Mouse (Mus musculus) limb, embryonic 12.5 days (tissue): ENCODE measurements at regions not wholly inside any gene's neighbourhood (a gene's known extent, or its start where the extent isn't known, plus 50 kb on each side); places are given as distances from the start of the nearest gene placed in this dataset.

Experiments
- ATAC-seq: fragments of 200-750 bp; cut with Nextera tagmentation; 2 replicates; pipeline ENCODE4 v1.8.0; 2017; ENCODE audit warnings: low read depth, moderate TSS enrichment; ENCODE audit not compliant: insufficient number of reproducible peaks, insufficient read depth, low FRiP score, low TSS enrichment
- H3K27ac ChIP-seq: fragments of 300-500 bp; sonication (generic); 2 replicates; pipeline ENCODE4 v1.5.1; 2016; ENCODE audit warnings: mild to moderate bottlenecking, moderate library complexity
- H3K27me3 ChIP-seq: fragments of 300-500 bp; sonication (generic); 2 replicates; pipeline ENCODE4 v1.6.1; 2016; ENCODE audit warnings: mild to moderate bottlenecking, moderate library complexity
- H3K36me3 ChIP-seq: fragments of 300-500 bp; sonication (generic); 2 replicates; pipeline ENCODE4 v1.6.1; 2016; ENCODE audit warnings: mild to moderate bottlenecking, moderate library complexity
- H3K4me1 ChIP-seq: fragments of 300-500 bp; sonication (generic); replicated peaks from 2 replicates; pipeline ENCODE4 v1.6.1; 2016
- H3K4me2 ChIP-seq: fragments of 300-500 bp; sonication (generic); 2 replicates; pipeline ENCODE4 v1.6.1; 2016; ENCODE audit warnings: mild to moderate bottlenecking, moderate library complexity
- H3K4me3 ChIP-seq: fragments of 300-500 bp; sonication (generic); replicated peaks from 2 replicates; pipeline ENCODE4 v1.5.1; 2016; ENCODE audit warnings: mild to moderate bottlenecking
- H3K9ac ChIP-seq: fragments of 300-500 bp; sonication (generic); replicated peaks from 2 replicates; pipeline ENCODE4 v1.6.1; 2016; ENCODE audit warnings: mild to moderate bottlenecking, moderate library complexity
- H3K9me3 ChIP-seq: fragments of 300-500 bp; sonication (generic); 2 replicates; pipeline ENCODE4 v1.6.1; 2016; ENCODE audit warnings: mild to moderate bottlenecking, moderate library complexity
- WGBS: fragments of 180-500 bp; shearing (Covaris S2); methylation state at CpG from one replicate; pipeline ENCODE4 v1.1.7; 2016; 5-methylcytosine and 5-hydroxymethylcytosine counted together

- no peaks in the 10 kb centered on the region for H3K9me3 ChIP-seq
- no peaks in the 10 kb centered on the region for H3K4me1 ChIP-seq
- no peak overlapping the region for H3K4me3 ChIP-seq
- H3K27ac ChIP-seq, result no peak overlapping the region
- no peak overlapping the region for H3K4me2 ChIP-seq
- no peaks in the 10 kb centered on the region for H3K36me3 ChIP-seq
- H3K9ac ChIP-seq, result no peak overlapping the region
- no peak for ATAC-seq
- H3K27me3 ChIP-seq, result no peaks in the 10 kb centered on the region
These were observed 2650.2 kb downstream of the Gm37988 start for GRCm38 (mm10) chr1:7457895-7458294.

GRCm38 (mm10) chr1:7494096-7494495 lies 2686.4 kb downstream of the Gm37988 start:
- 92% methylated on average over 1 of the region's 1 CpGs for WGBS
- H3K36me3 ChIP-seq, result no peaks in the 10 kb centered on the region
- H3K4me2 ChIP-seq, result no peak overlapping the region
- no peak overlapping the region for H3K9ac ChIP-seq
- H3K9me3 ChIP-seq, result no peaks in the 10 kb centered on the region; the same call in 1 of the 2 replicates
- no peaks in the 10 kb centered on the region for H3K4me1 ChIP-seq
- no peaks in the 10 kb centered on the region for H3K27me3 ChIP-seq
- no peak for ATAC-seq
- no peak overlapping the region for H3K27ac ChIP-seq
- no peak overlapping the region for H3K4me3 ChIP-seq

- WGBS, result 53% methylated on average over 6 of the region's 6 CpGs
These were observed 2691.3 kb downstream of the Gm37988 start for GRCm38 (mm10) chr1:7499042-7499441.

GRCm38 (mm10) chr1:7502363-7502762 lies 2694.7 kb downstream of the Gm37988 start:
- 84% methylated on average over 2 of the region's 2 CpGs for WGBS
- Histone ChIP-seq H3K36me3 (no peaks in the 10 kb centered on the region), H3K4me3 (no peak overlapping the region), H3K27me3 (no peaks in the 10 kb centered on the region), H3K9me3 (no peaks in the 10 kb centered on the region), H3K27ac (no peak overlapping the region), H3K4me2 (no peak overlapping the region), H3K9ac (no peak overlapping the region), H3K4me1 (no peaks in the 10 kb centered on the region)
- ATAC-seq, result no peak

More at GRCm38 (mm10) chr1:7499042-7499441, 2691.3 kb downstream of the Gm37988 start:
- H3K9ac ChIP-seq, result no peak overlapping the region
- no peaks in the 10 kb centered on the region for H3K36me3 ChIP-seq
- no peaks in the 10 kb centered on the region; the same call in 1 of the 2 replicates for H3K9me3 ChIP-seq
- no peak overlapping the region for H3K4me3 ChIP-seq
- no peak overlapping the region for H3K4me2 ChIP-seq
- no peak for ATAC-seq
- no peaks in the 10 kb centered on the region for H3K27me3 ChIP-seq
- H3K4me1 ChIP-seq, result no peaks in the 10 kb centered on the region
- no peak overlapping the region for H3K27ac ChIP-seq

- H3K27ac ChIP-seq, result no peak overlapping the region
- no peaks in the 10 kb centered on the region for H3K27me3 ChIP-seq
- no peak overlapping the region for H3K4me2 ChIP-seq
- WGBS, result 67% methylated on average over 8 of the region's 8 CpGs
- H3K9ac ChIP-seq, result no peak overlapping the region
- no peak overlapping the region for H3K4me3 ChIP-seq
- no peak for ATAC-seq
- no peaks in the 10 kb centered on the region for H3K4me1 ChIP-seq
- no peaks in the 10 kb centered on the region for H3K9me3 ChIP-seq
- no peaks in the 10 kb centered on the region for H3K36me3 ChIP-seq
These were observed 2711.1 kb downstream of the Gm37988 start for GRCm38 (mm10) chr1:7518791-7519190.

- Histone ChIP-seq H3K9me3 (no peaks in the 10 kb centered on the region), H3K4me3 (no peak overlapping the region), H3K9ac (no peak overlapping the region), H3K4me1 (no peaks in the 10 kb centered on the region), H3K27ac (no peak overlapping the region), H3K36me3 (no peaks in the 10 kb centered on the region), H3K4me2 (no peak overlapping the region), H3K27me3 (no peaks in the 10 kb centered on the region)
- ATAC-seq, result no peak
These were observed 2725.8 kb downstream of the Gm37988 start for GRCm38 (mm10) chr1:7533506-7533905.

- Histone ChIP-seq H3K27ac (no peak overlapping the region), H3K36me3 (no peaks in the 10 kb centered on the region), H3K9me3 (no peaks in the 10 kb centered on the region), H3K4me1 (no peaks in the 10 kb centered on the region), H3K27me3 (no peaks in the 10 kb centered on the region), H3K4me2 (no peak overlapping the region), H3K4me3 (no peak overlapping the region), H3K9ac (no peak overlapping the region)
- ATAC-seq, result no peak
These were observed 2727.5 kb downstream of the Gm37988 start for GRCm38 (mm10) chr1:7535191-7535590.

GRCm38 (mm10) chr1:7543492-7543891 lies 2735.8 kb downstream of the Gm37988 start:
- Histone ChIP-seq H3K4me1 (no peaks in the 10 kb centered on the region), H3K4me3 (no peak overlapping the region), H3K9ac (no peak overlapping the region), H3K27ac (no peak overlapping the region), H3K9me3 (no peaks in the 10 kb centered on the region), H3K4me2 (no peak overlapping the region), H3K27me3 (no peaks in the 10 kb centered on the region), H3K36me3 (no peaks in the 10 kb centered on the region)
- 20% methylated on average over 2 of the region's 2 CpGs for WGBS
- 0 out of 2 replicates have a peak, but pooled peaks have one; percentile 66 for ATAC-seq

- Histone ChIP-seq H3K4me2 (no peak overlapping the region), H3K9ac (no peak overlapping the region), H3K36me3 (no peaks in the 10 kb centered on the region), H3K4me3 (no peak overlapping the region), H3K4me1 (no peaks in the 10 kb centered on the region), H3K27me3 (no peaks in the 10 kb centered on the region), H3K27ac (no peak overlapping the region), H3K9me3 (no peaks in the 10 kb centered on the region)
- no peak for ATAC-seq
- WGBS, result 58% methylated on average over 2 of the region's 2 CpGs
These were observed 2740.6 kb downstream of the Gm37988 start for GRCm38 (mm10) chr1:7548261-7548660.

- ATAC-seq, result no peak
These were observed 2767.1 kb downstream of the Gm37988 start for GRCm38 (mm10) chr1:7574787-7575186.

GRCm38 (mm10) chr1:7586409-7586808 lies 2778.7 kb downstream of the Gm37988 start:
- H3K27me3 ChIP-seq, result no peaks in the 10 kb centered on the region
- H3K36me3 ChIP-seq, result no peaks in the 10 kb centered on the region
- H3K9ac ChIP-seq, result no peak overlapping the region
- 66% methylated on average over 3 of the region's 3 CpGs for WGBS
- no peak overlapping the region for H3K27ac ChIP-seq
- ATAC-seq, result no peak
- H3K4me2 ChIP-seq, result no peak overlapping the region
- no peaks in the 10 kb centered on the region for H3K4me1 ChIP-seq
- H3K4me3 ChIP-seq, result no peak overlapping the region
- no peaks in the 10 kb centered on the region for H3K9me3 ChIP-seq

More at GRCm38 (mm10) chr1:7574787-7575186, 2767.1 kb downstream of the Gm37988 start:
- Histone ChIP-seq H3K4me2 (no peak overlapping the region), H3K9ac (no peak overlapping the region), H3K4me3 (no peak overlapping the region), H3K4me1 (no peaks in the 10 kb centered on the region), H3K36me3 (no peaks in the 10 kb centered on the region), H3K9me3 (no peaks in the 10 kb centered on the region), H3K27me3 (no peaks in the 10 kb centered on the region), H3K27ac (no peak overlapping the region)
- 88% methylated on average over 1 of the region's 1 CpGs for WGBS

GRCm38 (mm10) chr1:7591327-7591726 lies 2783.6 kb downstream of the Gm37988 start:
- H3K4me1 ChIP-seq, result no peaks in the 10 kb centered on the region
- H3K27me3 ChIP-seq, result no peaks in the 10 kb centered on the region
- no peak for ATAC-seq
- no peak overlapping the region for H3K27ac ChIP-seq
- H3K9ac ChIP-seq, result no peak overlapping the region
- H3K36me3 ChIP-seq, result no peaks in the 10 kb centered on the region
- no peak overlapping the region for H3K4me2 ChIP-seq
- H3K4me3 ChIP-seq, result no peak overlapping the region
- no peaks in the 10 kb centered on the region for H3K9me3 ChIP-seq
